Mouse (Mus musculus) CH12.LX (cell line): ENCODE data around the gene Ndufaf1. TPM values are rescaled to one million over a fixed set of nuclear protein-coding genes. Genes with fewer than 3 reads are reported as not detected.
A peak's percentile ranks its signal among the peaks of the same experiment; 100 is the strongest.

Source experiments
- DNase-seq: peaks from one replicate; pipeline ENCODE4 v3.0.0-alpha.2; 2013; ENCODE audit errors: extremely low read depth
- H3K27ac ChIP-seq: 2 replicates; pipeline ENCODE4 v1.5.1; 2012; ENCODE audit warnings: low read depth, mild to moderate bottlenecking, control low read depth, moderate library complexity; ENCODE audit not compliant: insufficient read depth
- H3K27me3 ChIP-seq: replicated peaks from 2 replicates; pipeline ENCODE3; 2012; ENCODE audit warnings: inconsistent platforms
- H3K36me3 ChIP-seq, 2 experiments: replicated peaks in 1 of 2; 2 replicates each; pipeline versions ENCODE3 to v1.6.1; 2012; ENCODE audit warnings: inconsistent platforms in 1 of 2, low read length in 1 of 2, mild to moderate bottlenecking in 1 of 2, mixed read lengths in 1 of 2, moderate library complexity in 1 of 2; ENCODE audit not compliant: control insufficient read depth in 1 of 2, insufficient read depth in 1 of 2
- H3K4me1 ChIP-seq, 2 experiments: 2 replicates each; pipeline ENCODE4 v1.6.1; 2012; ENCODE audit warnings: inconsistent platforms in 1 of 2, moderate library complexity in 1 of 2; ENCODE audit not compliant: insufficient read depth in 2 of 2, control insufficient read depth in 1 of 2
- H3K4me2 ChIP-seq: 2 replicates; pipeline ENCODE4 v1.6.1; 2012; ENCODE audit warnings: low read depth, mild to moderate bottlenecking, control low read depth; ENCODE audit not compliant: poor library complexity, insufficient read depth, severe bottlenecking
- H3K4me3 ChIP-seq, 3 experiments: fragments of 150-350 bp in 1 of 3; sonication (generic) in 1 of 3; replicated peaks in 1 of 3; 2 replicates each; pipeline versions ENCODE3 to v1.5.1; 2011 to 2012; ENCODE audit warnings: low read depth in 2 of 3, low read length in 2 of 3, mild to moderate bottlenecking in 2 of 3, moderate library complexity in 2 of 3, control low read depth in 1 of 3, improper control_type of control experiment in 1 of 3, inconsistent platforms in 1 of 3, mixed read lengths in 1 of 3; ENCODE audit not compliant: poor library complexity in 1 of 3
- H3K79me2 ChIP-seq: replicated peaks from 2 replicates; pipeline ENCODE4 v1.6.1; 2012; ENCODE audit warnings: mild to moderate bottlenecking, moderate library complexity; ENCODE audit not compliant: control insufficient read depth, poor library complexity, insufficient read depth, severe bottlenecking; ENCODE audit errors: extremely low read depth
- H3K9ac ChIP-seq: 2 replicates; pipeline ENCODE4 v1.6.1; 2012; ENCODE audit warnings: low read depth, mild to moderate bottlenecking, control low read depth, moderate library complexity; ENCODE audit not compliant: insufficient read depth
- H3K9me3 ChIP-seq: replicated peaks from 2 replicates; pipeline ENCODE3; 2012; ENCODE audit warnings: low read length, inconsistent platforms, mixed read lengths
- BHLHE40 ChIP-seq: IDR thresholded peaks from 2 replicates; pipeline ENCODE4 v1.6.1; 2011; ENCODE audit warnings: mild to moderate bottlenecking, low read depth, low read length, improper control_type of control experiment
- CHD1 ChIP-seq: IDR thresholded peaks from 2 replicates; pipeline ENCODE4 v1.6.1; 2012; ENCODE audit warnings: low read depth, low read length, improper control_type of control experiment, inconsistent platforms
- CTCF ChIP-seq, 2 experiments: IDR thresholded peaks in 1 of 2; conservative IDR thresholded peaks in 1 of 2; 2 replicates each; pipeline ENCODE4 v1.5.1; 2011 to 2012; ENCODE audit warnings: low read depth in 2 of 2, low read length in 2 of 2, improper control_type of control experiment in 1 of 2, inconsistent platforms in 1 of 2, mild to moderate bottlenecking in 1 of 2, moderate library complexity in 1 of 2
- E2F4 ChIP-seq: IDR thresholded peaks from 2 replicates; pipeline ENCODE4 v1.6.1; 2011; ENCODE audit warnings: low read depth, low read length, improper control_type of control experiment; ENCODE audit not compliant: insufficient replicate concordance
- ETS1 ChIP-seq: conservative IDR thresholded peaks from 2 replicates; pipeline ENCODE4 v1.6.1; 2012; ENCODE audit warnings: low read depth, mild to moderate bottlenecking, inconsistent platforms, low read length, improper control_type of control experiment, moderate library complexity
- KAT2A ChIP-seq: IDR thresholded peaks from 2 replicates; pipeline ENCODE4 v1.6.1; 2012; ENCODE audit warnings: low read length, improper control_type of control experiment, inconsistent platforms; ENCODE audit not compliant: insufficient replicate concordance
- MYC ChIP-seq: IDR thresholded peaks from 2 replicates; pipeline ENCODE4 v1.6.1; 2011; ENCODE audit warnings: low read depth, mild to moderate bottlenecking, improper control_type of control experiment, low read length
- PAX5 ChIP-seq: IDR thresholded peaks from 2 replicates; pipeline ENCODE4 v1.6.1; 2012; ENCODE audit warnings: low read length, inconsistent platforms, mixed read lengths
- POLR2AphosphoS2 ChIP-seq: IDR thresholded peaks from 2 replicates; pipeline ENCODE4 v1.6.1; 2011; ENCODE audit warnings: low read depth, low read length, improper control_type of control experiment
- RAD21 ChIP-seq: IDR thresholded peaks from 2 replicates; pipeline ENCODE4 v1.6.1; 2011; ENCODE audit warnings: low read depth, mild to moderate bottlenecking, low read length, improper control_type of control experiment, moderate library complexity
- SIN3A ChIP-seq: IDR thresholded peaks from 2 replicates; pipeline ENCODE4 v1.6.1; 2012; ENCODE audit warnings: low read length, improper control_type of control experiment, inconsistent platforms
- USF1 ChIP-seq: IDR thresholded peaks from 2 replicates; pipeline ENCODE4 v1.6.1; 2014; ENCODE audit warnings: low read depth, mild to moderate bottlenecking, inconsistent platforms, low read length, improper control_type of control experiment
- ZKSCAN1 ChIP-seq: IDR thresholded peaks from 2 replicates; pipeline ENCODE4 v1.6.1; 2012; ENCODE audit warnings: low read depth, inconsistent platforms, low read length, improper control_type of control experiment, borderline replicate concordance
- dilution Hi-C: fragments of 300-500 bp; cut with MboI; formaldehyde crosslinking; loops from 2 replicates; pipeline ENCODE4 v1.14.3; 2020; ENCODE audit warnings: low sequenced_read_pairs; ENCODE audit not compliant: extremely low pct_unique_long_range_greater_than_20kb, extremely low pct_ligation_motif_present
- in situ Hi-C: fragments of 300-500 bp; cut with MboI; formaldehyde crosslinking; loops from 3 replicates; pipeline ENCODE4 v1.14.3; 2019; ENCODE audit warnings: low sequenced_read_pairs, low pct_ligation_motif_present, low pct_unique_long_range_greater_than_20kb, mixed read lengths
- polyA plus RNA-seq: library from polyadenylated mRNA; unstranded; fragments of >175 nt; gene quantifications from 2 replicates; pipeline ENCODE4 v1.2.1, GENCODE M21; 2012; ENCODE audit warnings: low read depth; ENCODE audit not compliant: insufficient read length
- total RNA-seq, 2 experiments: library from RNA; depleted of rRNA; stranded (reverse); fragments of 300-350 nt in 1 of 2; fragments of >200 nt in 1 of 2; gene quantifications; 2 replicates each; pipeline ENCODE4 v1.2.3; 2012 to 2014

Ndufaf1 gene
- total and polyA plus RNA-seq, 3 experiments = 25.1 to 53.6 (median 35.6) TPM

DNA sequence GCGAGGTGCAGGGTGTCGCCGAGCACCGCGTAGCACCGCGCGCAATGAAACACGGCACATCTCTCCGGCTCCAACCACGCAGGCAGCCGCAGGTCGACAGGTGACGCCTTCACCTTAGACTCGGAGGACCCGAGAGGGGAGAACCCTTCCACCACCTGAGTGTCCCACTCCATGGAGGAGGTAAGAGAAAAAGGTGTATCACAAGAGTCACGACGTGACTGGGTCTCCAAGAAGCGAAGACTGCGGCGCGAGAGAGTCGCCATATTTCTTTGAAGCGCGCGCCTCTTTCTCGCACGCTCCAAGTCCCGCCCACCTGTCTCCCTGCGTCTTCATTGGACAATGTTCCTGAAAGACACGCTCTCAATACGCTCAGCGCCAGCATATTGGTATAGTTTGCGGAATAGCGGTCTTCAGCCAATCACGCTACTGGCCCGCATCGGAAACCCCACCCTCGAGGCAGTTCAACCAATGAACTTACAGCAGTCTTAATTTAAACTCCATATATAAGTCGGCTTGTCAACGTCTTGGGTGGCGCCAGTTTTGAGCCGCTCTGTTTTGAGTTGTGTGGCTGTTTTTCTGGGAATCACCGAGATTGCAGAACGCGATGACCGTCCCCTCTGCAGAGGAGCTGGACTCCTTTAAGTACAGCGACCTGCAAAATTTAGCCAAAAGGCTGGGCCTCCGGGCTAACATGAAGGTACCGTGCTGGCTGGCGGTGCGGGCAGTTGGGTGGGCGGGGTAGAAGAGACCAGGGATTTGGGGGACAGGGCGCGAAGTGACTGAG is 44.2 kb downstream of the Ndufaf1 start, which contains the start of the genes Nusap1 and Oip5 (continued):
- TF ChIP-seq RAD21 (no peak), BHLHE40 (peak; percentile 42; the same call in 1 of the 2 replicates), ZKSCAN1 (no peak), SIN3A (peak; percentile 96), ETS1 (no peak), PAX5 (no peak), USF1 (no peak)

GRCm38 (mm10) chr2:119617841-119618198 is 44.8 kb downstream of the Ndufaf1 start:
- Histone ChIP-seq H3K36me3 (peaks cover 2 to 14% of the 10 kb centered on the region in 2 experiments), H3K4me3 (peak overlapping the region; percentile 66 to 88 (median 86)), H3K9me3 (no peaks in the 10 kb centered on the region), H3K27ac (peak overlapping the region; percentile 75), H3K79me2 (peaks cover 34% of the 10 kb centered on the region), H3K27me3 (no peaks in the 10 kb centered on the region), H3K4me1 (peaks cover 2 to 19% of the 10 kb centered on the region in 2 experiments; a peak in 2 of 4 replicates), H3K9ac (peak overlapping the region; percentile 42), H3K4me2 (peak overlapping the region; percentile 5)
- TF ChIP-seq KAT2A = no peak
- no peak for TF ChIP-seq E2F4
- TF ChIP-seq POLR2AphosphoS2 = 0 out of 2 replicates have a peak, but pooled peaks have one; percentile 2
- dilution Hi-C loops = no loop called here
- in situ Hi-C loops = no loop called here
- DNase-seq = no peak

DNA sequence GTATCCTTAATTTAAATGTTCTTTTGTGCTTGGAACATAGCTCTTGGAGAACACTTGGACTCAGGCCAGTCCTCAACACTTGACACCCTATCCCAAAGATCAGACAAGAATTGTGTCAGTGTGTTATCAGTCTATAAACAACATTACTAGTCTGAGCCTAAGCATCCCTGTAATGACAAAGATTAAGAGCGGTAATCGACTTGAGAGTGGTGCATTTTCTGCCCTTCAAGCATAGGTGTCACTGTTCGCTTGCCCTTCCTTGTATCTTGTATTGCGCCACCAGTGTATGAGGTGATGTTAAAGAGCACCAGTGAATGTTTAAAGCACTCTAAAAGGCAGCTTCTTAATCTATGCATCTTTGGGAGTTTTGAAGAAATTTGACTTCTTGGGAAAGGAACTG is 55.6 kb downstream of the Ndufaf1 start:
- dilution Hi-C loops (no loop called here), in situ Hi-C loops (no loop called here)
- Histone ChIP-seq H3K4me2 (no peak overlapping the region), H3K4me1 (0 out of 4 replicates have a peak, but pooled peaks cover 0 to 4% of the 10 kb centered on the region in 2 experiments), H3K27ac (no peak overlapping the region), H3K9me3 (no peaks in the 10 kb centered on the region), H3K36me3 (peaks cover 33 to 79% of the 10 kb centered on the region in 2 experiments), H3K4me3 (no peak overlapping the region), H3K9ac (no peak overlapping the region), H3K79me2 (peaks cover 2% of the 10 kb centered on the region; the same call in 1 of the 2 replicates), H3K27me3 (no peaks in the 10 kb centered on the region)
- DNase-seq = no peak
- TF ChIP-seq CHD1 (no peak), CTCF (conservative IDR thresholded peaks at IDR 0.05 in 1 of 2, IDR thresholded peaks at IDR 0.05 in 1 of 2; ENCODE audit: low read depth in 2 of 2, low read length in 2 of 2) (peak in 1 of 2 experiments; percentile 42; a peak in 2 of 4 replicates), RAD21 (peak; percentile 4), MYC (no peak)

Other genes starting within 250 kb of the Ndufaf1 start
- gene Ino80, start 185.1 kb downstream of the Ndufaf1 start, total RNA-seq (2012; rRNA removed) = 11.4 and 13.5 TPM in 2 replicates
- gene Ino80, start 185.1 kb downstream of the Ndufaf1 start, total RNA-seq (2014; rRNA removed) = 10.6 and 10.9 TPM in 2 replicates
- gene Ino80, start 185.1 kb downstream of the Ndufaf1 start, polyA plus RNA-seq = 17.8 TPM in 2 replicates
- gene Exd1, start 115.2 kb downstream of the Ndufaf1 start, total RNA-seq (2012; rRNA removed) = 0.08 and 0.25 TPM in 2 replicates
- gene Exd1, start 115.2 kb downstream of the Ndufaf1 start, total RNA-seq (2014; rRNA removed) = 0.14 and 0.17 TPM in 2 replicates
- gene Exd1, start 115.2 kb downstream of the Ndufaf1 start, polyA plus RNA-seq = 0.14 and 0.39 TPM in 2 replicates
- 28.7 and 29.9 TPM in 2 replicates for gene Chp1, start 115.1 kb downstream of the Ndufaf1 start, total RNA-seq (2012; rRNA removed)
- 55.9 and 62.1 TPM in 2 replicates for gene Chp1, start 115.1 kb downstream of the Ndufaf1 start, total RNA-seq (2014; rRNA removed)
- gene Chp1, start 115.1 kb downstream of the Ndufaf1 start, polyA plus RNA-seq = 41.5 and 47.9 TPM in 2 replicates
- gene Nusap1, start 44.5 kb downstream of the Ndufaf1 start, total RNA-seq (2012; rRNA removed) = 25.0 and 29.0 TPM in 2 replicates
- 92.7 and 107 TPM in 2 replicates for gene Nusap1, start 44.5 kb downstream of the Ndufaf1 start, total RNA-seq (2014; rRNA removed)
- gene Nusap1, start 44.5 kb downstream of the Ndufaf1 start, polyA plus RNA-seq = 39.9 and 41.1 TPM in 2 replicates
- 22.0 and 24.5 TPM in 2 replicates for gene Oip5, start 44.4 kb downstream of the Ndufaf1 start, total RNA-seq (2012; rRNA removed)
- 49.6 and 53.6 TPM in 2 replicates for gene Oip5, start 44.4 kb downstream of the Ndufaf1 start, total RNA-seq (2014; rRNA removed)
- gene Oip5, start 44.4 kb downstream of the Ndufaf1 start, polyA plus RNA-seq = 22.3 and 30.1 TPM in 2 replicates
- 9.7 and 12.5 TPM in 2 replicates for gene Rtf1, start 12.2 kb upstream of the Ndufaf1 start, total RNA-seq (2012; rRNA removed)
- 10.7 and 11.3 TPM in 2 replicates for gene Rtf1, start 12.2 kb upstream of the Ndufaf1 start, total RNA-seq (2014; rRNA removed)
- 46.0 and 50.3 TPM in 2 replicates for gene Rtf1, start 12.2 kb upstream of the Ndufaf1 start, polyA plus RNA-seq
- gene Itpka, start 79.5 kb upstream of the Ndufaf1 start, total RNA-seq (2012; rRNA removed) = 0.25 and 0.34 TPM in 2 replicates
- 0.28 and 0.39 TPM in 2 replicates for gene Itpka, start 79.5 kb upstream of the Ndufaf1 start, total RNA-seq (2014; rRNA removed)
- gene Itpka, start 79.5 kb upstream of the Ndufaf1 start, polyA plus RNA-seq = 0.40 and 0.54 TPM in 2 replicates
- gene Ltk, start 97.6 kb upstream of the Ndufaf1 start, total RNA-seq (2012; rRNA removed) = 1.3 and 2.3 TPM in 2 replicates
- gene Ltk, start 97.6 kb upstream of the Ndufaf1 start, total RNA-seq (2014; rRNA removed) = not detected in 2 replicates
- 0.10 TPM in 1 of 2 replicates, not detected in the other for gene Ltk, start 97.6 kb upstream of the Ndufaf1 start, polyA plus RNA-seq
- 28.9 and 31.8 TPM in 2 replicates for gene Rpap1, start 124.7 kb upstream of the Ndufaf1 start, total RNA-seq (2012; rRNA removed)
- 8.5 and 9.0 TPM in 2 replicates for gene Rpap1, start 124.7 kb upstream of the Ndufaf1 start, total RNA-seq (2014; rRNA removed)
- gene Rpap1, start 124.7 kb upstream of the Ndufaf1 start, polyA plus RNA-seq = 28.7 and 34.7 TPM in 2 replicates
- 31.8 and 39.7 TPM in 2 replicates for gene Tyro3, start 134.9 kb upstream of the Ndufaf1 start, total RNA-seq (2012; rRNA removed)
- 19.1 and 20.3 TPM in 2 replicates for gene Tyro3, start 134.9 kb upstream of the Ndufaf1 start, total RNA-seq (2014; rRNA removed)
- gene Tyro3, start 134.9 kb upstream of the Ndufaf1 start, polyA plus RNA-seq = 23.7 and 24.7 TPM in 2 replicates
- gene Mga, start 234.4 kb upstream of the Ndufaf1 start, total RNA-seq (2012; rRNA removed) = 30.1 and 34.0 TPM in 2 replicates
- gene Mga, start 234.4 kb upstream of the Ndufaf1 start, total RNA-seq (2014; rRNA removed) = 21.8 and 23.9 TPM in 2 replicates
- gene Mga, start 234.4 kb upstream of the Ndufaf1 start, polyA plus RNA-seq = 25.8 and 37.5 TPM in 2 replicates